Mouse (Mus musculus): ENCODE measurements around the gene Rtp1. TPM values are rescaled to one million over a fixed set of nuclear protein-coding genes. Genes with fewer than 3 reads are reported as not detected.

The Rtp1 gene
- total RNA-seq, 4 experiments from 2014 or later = 0.27 to 0.57 (median 0.41) TPM

GRCm38 (mm10) chr16:23454376-23454775 lies 25.4 kb downstream of the Rtp1 start:
- no peak for DNase-seq (ENCODE audit: low spot score in 2 of 2)

GRCm38 (mm10) chr16:23456534-23456933 lies 27.6 kb downstream of the Rtp1 start:
- DNase-seq (ENCODE audit: low spot score in 2 of 2) = no peak

GRCm38 (mm10) chr16:23457338-23457737 lies 28.4 kb downstream of the Rtp1 start:
- DNase-seq (ENCODE audit: low spot score in 2 of 2) = no peak

DNA sequence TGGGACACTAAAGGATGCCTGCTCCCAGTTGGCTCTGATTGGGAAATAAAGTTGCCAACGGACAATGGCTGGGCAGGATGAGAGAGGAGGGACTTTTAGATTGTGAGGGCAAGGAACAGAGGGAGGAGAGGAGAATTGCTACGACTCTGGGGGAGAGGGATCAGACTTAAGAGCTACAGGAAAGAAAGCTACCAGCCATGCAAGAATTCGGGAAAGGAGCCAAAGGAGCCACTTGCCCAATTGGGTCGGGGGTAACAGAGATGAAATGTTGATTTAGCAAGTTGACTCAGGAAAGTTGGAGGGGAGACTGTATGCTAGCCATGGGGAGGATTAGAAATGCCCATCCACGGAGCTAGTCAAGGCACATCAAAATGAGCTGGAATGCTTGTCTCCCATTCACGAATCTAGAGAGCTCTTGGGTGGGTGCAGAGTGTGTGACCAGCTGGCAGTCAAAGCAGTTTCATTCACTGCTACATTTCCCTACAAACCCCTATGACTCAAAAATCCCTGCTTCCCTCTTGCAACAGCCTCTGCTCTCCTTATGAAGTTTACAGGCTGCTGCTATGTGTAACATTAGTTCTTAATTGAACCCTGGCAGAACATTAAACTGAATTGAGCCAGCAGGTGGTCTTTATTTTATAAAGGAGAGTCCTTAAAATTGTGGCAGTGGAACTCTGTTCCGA lies 30.1 kb downstream of the Rtp1 start:
- no peak for DNase-seq (ENCODE audit: low spot score in 2 of 2)

DNA sequence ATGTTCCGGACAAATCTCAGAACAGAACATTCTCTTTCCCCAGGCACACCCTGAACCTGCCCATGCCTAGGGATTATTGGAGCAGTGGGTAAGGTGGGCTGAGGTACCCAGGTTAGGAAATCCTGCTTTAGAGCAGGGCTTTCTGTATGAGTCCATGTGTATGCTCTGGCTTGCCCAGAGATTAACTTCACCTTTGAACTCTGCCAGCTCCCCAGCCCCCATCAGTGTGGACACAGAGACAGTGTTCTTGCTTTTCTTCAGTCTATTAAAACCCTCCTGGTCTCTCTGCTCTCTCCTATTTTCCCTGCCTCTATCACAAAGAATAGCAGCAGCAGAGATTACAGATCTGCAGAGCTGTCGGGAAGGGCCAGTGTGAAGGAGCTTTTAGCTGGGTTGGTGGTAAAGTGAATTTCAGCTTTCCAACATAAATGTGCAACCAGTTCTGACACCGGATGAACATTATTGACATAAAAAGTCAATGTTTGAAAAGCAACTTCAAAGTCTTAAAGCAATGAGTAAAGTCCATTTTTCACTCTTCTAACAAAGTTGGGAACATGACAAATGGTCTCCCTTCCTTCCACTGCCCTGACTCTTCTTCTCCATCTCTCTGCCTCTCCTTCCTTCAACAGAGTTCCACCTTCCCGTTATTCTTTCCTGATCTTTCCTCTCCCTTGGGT lies 34.9 kb downstream of the Rtp1 start:
- DNase-seq (ENCODE audit: low spot score in 2 of 2) = no peak

DNA sequence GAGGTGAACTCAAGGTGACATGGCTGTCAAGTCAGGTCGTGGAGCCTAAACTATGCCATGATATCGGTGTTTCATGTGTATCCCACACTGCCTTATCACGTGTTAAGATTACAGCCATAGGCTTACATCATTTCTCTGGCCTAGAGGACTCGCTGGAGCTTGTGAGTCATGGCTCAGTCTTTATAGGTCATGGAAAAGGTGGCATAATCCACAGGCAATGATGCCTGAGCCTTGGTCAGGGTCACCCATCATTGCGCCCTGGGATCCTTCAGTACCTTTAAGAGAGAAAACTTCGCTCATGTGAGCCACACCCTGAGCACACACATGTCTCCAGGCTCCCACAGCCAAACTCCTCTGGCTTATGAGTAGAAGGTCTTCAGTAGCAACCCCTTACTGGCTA lies 42.6 kb downstream of the Rtp1 start:
- DNase-seq (ENCODE audit: low spot score in 2 of 2) = no peak

DNA sequence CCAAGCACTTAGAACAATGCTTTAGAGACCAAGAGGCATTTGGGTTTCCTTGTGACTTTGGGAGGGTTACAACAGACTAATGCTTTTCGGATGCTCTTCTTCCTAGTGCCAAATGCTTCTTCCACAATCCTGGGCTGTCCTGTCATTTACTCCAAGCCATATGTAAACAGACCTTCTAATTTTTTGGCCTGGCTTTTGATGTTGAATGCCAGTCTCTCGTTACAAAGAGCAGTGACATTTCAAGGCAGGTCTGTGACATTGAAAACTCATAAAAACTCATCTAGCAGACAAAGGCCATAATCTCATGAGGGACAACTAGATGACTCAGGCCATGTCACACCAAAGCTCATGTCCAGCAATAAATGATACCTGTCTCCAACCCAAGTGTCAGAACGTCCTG lies 43.1 kb downstream of the Rtp1 start:
- no peak for DNase-seq (ENCODE audit: low spot score in 2 of 2)

DNA sequence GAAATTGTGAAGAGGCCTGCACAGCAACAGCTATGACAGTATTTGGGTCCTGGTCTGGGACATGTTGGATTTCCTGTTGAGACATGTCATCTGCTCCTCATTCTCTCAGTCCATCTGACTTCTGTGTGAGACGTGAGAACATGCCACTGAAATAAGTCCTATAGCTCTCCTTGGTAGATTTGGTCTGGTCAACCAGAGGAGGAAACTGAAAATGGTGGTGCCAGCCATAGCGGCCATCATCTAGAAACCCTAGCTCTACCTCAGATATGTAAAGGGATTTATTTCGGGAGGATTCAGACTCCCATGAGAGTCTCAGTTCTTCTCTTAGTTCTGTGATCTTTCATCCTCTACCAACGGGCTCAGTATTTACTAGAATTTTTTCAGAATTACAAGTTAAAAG lies 46.7 kb downstream of the Rtp1 start:
- no peak for DNase-seq (ENCODE audit: low spot score in 2 of 2)

DNA sequence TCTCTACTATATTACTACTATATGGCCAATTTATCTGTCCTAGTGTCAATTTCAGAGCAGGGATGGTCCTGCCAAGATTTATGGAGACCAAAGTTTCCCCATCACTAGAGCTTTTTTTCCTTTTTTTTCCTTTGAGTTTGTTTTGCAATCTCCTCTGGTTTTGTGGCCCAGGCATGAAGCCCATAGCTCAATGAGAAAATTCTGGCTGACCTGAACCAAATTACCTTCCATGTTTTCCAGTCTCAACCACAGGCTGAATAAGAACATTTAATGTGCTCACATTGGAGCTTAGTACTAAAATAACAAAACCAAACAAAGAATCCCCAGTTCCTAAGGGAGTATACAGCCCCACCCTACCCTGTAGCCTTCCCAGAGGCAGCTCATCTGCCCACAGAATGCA lies 47.7 kb downstream of the Rtp1 start:
- DNase-seq (ENCODE audit: low spot score in 2 of 2) = no peak

DNA sequence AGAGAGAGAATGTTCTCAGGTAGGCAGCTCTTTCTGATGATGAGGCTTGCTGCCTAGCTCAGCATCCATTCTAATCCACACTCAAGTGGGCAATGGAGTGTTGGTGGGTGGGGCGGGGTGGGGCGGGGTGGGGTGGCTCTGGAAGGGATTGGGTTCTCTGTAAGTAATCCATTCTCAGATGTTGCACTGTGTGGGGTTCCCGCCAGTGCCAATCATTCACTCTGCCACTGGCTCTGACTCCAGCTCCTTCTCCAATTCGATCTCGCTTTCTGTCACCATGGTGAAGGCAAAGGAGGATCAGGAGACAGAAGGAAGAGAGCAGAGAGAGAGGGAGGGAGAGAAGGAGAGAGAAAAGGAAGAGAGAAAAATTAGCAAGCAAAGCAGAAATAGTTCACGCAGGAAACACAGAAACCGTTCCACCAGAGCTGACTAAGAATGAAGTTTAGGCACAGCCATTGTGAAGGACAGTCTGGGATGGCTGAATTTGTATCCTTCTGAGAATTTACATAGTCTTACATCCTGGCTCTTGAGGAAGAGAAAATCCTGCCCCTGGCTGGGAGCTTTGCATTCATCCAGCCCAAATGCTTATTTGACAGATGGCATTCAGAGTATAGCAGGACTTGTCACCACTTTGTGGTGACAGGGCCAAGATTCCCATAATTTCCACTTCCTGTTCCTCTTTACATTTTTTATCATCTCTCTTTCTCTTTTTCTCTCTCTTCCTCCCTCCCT lies 51.1 kb downstream of the Rtp1 start:
- no peak for DNase-seq (ENCODE audit: low spot score in 2 of 2)

DNA sequence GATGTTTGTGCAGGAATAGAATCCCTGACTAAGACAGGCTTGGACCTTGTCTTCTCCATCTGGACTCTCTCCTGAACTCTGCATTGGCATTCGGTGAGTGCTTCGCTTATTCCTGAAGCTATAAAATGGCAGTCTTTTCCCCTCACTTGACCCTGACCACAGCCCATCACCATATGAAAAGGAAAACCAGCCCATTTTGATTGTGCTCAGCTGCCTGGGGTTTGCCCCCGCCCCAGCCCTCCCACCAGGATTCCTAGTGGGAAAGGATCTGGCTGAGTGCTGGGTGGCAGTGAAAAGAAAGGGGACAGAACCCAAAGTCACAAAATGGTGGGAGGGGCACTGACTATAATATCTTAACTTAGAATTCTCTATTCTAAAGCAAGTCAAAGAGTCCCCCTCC lies 53.3 kb downstream of the Rtp1 start:
- no peak for DNase-seq (ENCODE audit: low spot score in 2 of 2)

DNA sequence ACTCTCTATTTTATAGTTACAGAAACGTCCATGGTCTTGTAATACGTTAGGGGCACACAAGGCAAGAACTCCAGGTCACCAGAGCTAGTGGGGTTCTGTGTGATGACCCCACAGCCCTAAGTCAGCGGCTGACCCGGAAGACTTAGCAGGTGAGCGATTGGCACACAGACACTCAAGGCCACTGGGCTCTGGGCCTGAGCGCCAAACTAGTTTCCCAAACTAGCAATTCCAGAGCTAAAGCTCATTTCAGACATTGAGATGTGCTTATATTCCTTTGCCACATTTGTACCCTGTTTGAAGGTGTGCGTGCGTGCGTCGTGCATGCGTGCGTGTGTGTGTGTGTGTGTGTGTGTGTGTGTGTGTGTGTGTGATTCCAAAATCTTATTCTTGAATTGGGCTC lies 53.9 kb downstream of the Rtp1 start:
- DNase-seq (ENCODE audit: low spot score in 2 of 2) = no peak

DNA sequence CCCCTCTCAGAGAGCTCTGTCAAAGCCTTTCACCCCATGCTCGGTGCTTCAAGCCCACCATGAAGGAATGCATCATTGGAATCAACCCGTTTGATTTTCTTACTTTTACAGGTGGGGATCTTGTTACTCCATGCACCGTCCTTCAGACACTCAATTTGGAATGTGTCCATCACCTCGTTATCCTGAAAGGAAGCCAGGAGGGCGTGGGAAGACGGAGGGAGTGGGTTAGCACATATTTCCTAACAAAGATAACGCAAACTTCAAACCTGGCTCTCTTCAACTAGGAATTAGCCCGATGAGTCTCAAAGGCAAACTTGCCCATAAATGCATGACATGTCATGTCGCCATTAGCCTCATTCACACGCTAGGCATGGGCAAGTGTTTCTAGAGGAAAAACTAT lies 54.4 kb downstream of the Rtp1 start:
- no peak for DNase-seq (ENCODE audit: low spot score in 2 of 2)

Other genes with a start within 250 kb of the Rtp1 start
- 10 to 100 TPM; 14.0 to 22.7 (median 17.8) TPM for gene St6gal1, start 204.4 kb upstream of the Rtp1 start, total RNA-seq (2022)
- gene Rtp4, start 91.2 kb downstream of the Rtp1 start, total RNA-seq (2022) = 1 to 10 TPM; 1.3 to 5.8 (median 3.7) TPM
- gene Masp1, start 91.7 kb downstream of the Rtp1 start, total RNA-seq (2022) = 10 to 100 TPM in 2 of 4 experiments, 1 to 10 TPM in 2; 9.8 to 15.4 (median 12.1) TPM

Measured in layer of hippocampus, adult 8-10 months (tissue).